Mouse (Mus musculus) layer of hippocampus, postnatal 14 days (tissue): ENCODE measurements around the gene Nap1l1. TPM values are rescaled to one million over a fixed set of nuclear protein-coding genes. Genes with fewer than 3 reads are reported as not detected.
A peak's percentile ranks its signal among the peaks of the same experiment; 100 is the strongest.

Experiments
- DNase-seq, 2 experiments: peaks; one replicate each; pipeline ENCODE4 v3.0.0; 2021 to 2022; ENCODE audit warnings: low spot score in 2 of 2, mixed read lengths in 1 of 2
- total RNA-seq, 2 experiments: library from RNA; stranded (reverse); gene quantifications; 2 replicates each; pipeline ENCODE4 v1.2.3; 2021

Gene Nap1l1
- total RNA-seq, 2 experiments from 2014 or later = 164 to 177 TPM

DNA sequence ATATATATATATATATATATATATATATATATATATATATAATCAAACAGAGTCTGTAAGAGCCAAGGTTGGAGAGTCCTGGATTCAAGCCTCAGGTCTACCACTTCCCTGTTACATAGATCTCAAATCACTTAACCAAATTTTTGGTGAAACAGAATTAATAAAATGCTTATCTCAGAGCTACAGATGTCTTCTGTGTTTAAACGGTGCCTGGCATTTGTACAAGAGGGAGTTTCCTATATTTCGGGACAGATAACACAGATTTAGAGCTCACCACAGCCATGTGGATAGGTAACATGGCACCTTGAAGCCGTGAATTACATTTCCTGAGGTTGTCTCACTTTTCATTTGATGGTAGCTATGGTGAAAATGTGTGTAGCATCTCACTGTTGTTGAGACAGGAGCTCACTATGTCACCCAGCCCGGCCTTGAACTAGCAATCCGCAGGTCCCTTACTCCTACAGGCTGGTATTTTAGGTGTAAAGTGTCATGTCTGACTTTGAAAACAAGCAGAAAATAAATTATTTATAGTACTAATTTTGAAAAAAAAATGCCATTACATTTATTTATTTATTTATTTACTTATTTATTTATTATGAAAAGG is 41.4 kb downstream of the Nap1l1 start:
- no peak for DNase-seq

DNA sequence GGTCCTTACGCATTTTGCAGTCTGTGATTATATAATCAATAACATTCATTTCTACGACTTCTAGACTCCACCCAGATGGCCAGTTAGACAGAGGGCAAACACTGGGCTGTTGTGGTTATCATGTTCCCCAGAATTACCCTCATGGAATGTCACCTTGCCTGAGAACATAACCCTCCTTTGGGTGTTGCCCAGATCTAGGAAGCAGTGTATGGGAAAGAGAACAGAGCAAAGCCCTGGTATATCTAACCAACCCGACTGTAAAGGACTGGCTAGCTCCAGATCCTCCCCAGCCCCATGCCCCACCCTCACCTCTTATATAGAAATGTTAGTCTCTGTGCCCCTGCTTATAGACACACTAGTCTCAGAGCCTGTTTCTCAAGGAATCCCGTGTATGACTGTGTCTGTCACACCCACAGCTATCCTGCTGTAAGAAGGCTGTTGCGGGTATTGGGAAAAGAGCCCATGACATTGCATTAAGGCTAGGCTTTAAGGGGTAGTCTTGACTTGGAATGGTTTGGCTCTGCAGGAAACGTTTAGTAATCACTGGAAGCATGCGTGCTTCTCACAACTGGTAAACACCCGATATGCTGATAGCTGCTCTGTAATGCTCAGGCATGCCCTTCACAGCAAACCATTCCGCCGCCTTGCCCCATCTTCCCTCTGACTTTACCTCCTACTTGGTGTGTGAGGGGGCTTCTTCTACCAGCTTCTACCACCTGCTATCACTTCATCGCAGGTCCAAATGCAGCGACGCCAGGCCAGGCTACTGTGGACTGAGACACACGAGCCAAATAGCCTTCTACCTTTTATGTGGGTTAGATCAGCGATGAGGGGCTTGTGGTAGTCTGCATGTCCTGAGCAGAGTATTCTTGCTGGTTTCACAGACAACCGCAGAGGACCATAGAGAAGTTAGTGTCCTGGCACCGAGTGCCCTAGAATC is 42.3 kb downstream of the Nap1l1 start:
- DNase-seq = no peak

DNA sequence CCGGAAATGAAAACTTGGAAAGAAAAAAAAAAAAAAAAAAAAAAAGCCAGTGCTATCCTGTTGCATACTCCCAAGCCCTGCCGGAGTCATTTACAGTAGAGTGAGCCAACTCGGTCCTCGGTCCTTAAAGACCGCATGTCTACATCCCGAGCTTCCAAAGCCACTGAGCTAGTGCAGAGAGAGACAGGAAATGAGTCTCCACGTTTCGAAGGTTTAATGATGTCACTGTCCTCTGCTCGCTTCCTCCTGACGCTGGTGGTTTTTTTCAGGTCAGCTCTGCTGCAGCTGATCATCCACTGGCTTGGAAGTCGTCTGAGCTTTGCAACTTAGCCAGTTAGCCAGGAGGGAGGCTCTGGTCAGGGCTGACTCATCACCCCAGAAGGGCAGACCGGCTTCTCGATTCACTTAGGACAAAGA is 43.2 kb downstream of the Nap1l1 start:
- no peak for DNase-seq

DNA sequence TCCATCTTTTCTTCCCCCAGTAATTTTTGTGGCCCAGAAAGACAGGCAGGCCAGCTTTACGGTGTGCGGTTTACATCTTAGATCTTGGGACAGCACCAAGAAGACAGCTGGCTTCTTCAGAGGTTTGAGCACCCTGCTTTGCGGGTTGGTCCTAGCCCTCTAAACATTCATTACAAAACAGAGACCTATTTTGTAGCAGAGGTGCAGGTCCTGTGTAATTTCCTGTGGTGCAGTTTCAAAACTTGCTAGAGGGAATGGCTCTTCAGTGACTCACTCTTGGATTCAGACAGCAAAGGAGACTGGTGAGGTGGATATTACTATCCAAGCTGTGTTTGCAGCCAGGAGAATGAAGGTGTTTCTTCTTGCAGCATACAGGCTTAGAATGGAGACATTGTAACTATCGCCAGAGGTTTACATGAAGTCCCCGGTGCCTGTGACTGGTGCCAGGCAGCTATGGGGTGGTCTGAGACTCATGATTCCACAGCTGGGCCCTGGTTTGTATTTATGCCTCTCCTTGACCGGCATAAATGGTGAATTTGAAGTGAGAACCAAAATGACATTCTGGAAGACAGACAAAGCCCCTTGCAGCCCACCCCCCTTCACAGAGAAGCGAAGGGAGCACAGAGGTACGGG is 43.9 kb downstream of the Nap1l1 start:
- DNase-seq = no peak

DNA sequence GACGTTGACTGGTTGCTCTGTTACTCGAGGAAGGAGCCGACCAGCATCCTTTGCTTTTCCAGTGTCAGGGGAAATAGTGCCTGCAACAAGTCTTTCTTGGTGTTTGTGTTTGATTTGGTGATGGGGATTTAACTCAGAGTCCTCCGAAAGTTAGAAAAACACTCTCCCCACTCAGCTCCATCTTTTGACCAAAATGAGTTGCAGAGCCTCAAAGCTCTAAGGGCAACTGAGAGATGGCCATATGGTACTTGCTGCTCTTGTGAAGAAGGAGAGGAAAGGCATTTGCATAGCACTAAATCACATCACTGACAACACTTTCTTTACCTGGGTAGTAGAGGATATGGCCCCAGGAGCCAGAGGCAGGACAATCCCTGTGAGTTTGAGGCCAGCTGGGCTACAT is 45.3 kb downstream of the Nap1l1 start:
- no peak for DNase-seq

DNA sequence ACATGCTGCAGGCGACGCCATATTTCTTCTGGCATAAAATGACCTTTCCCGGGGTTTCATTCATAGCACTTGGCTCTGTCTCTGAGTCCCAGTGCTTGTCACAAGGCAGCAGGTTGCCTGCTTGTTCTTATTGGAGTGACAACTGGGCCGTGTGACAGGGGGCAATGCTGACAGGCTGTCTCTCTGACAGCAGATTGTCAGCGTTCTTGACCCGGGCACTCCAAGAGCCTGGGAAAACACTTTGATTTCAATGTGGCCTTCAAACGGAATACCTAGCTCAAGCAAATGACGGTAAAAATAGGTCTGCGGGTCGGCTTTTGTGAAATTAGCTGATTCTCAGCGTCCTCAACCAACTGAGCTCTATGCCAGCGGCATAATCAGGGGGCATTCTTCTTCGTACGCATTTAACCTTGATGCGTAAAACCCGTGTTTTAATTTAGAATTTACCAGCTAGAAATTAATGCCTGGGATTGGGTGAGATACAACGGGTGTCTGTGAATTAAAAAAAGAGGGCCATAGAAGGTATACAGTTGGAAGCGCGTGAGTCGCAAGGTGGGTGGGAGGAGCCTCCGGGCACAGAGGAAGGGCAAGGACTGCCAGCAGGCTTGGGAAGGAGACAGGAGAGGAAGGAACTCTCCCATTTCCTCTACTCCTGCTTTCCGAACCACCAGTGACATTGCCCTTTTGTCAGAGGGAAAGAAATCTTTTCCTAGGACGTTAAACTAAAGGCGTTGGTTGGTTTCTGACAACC is 46.8 kb downstream of the Nap1l1 start:
- no peak for DNase-seq

DNA sequence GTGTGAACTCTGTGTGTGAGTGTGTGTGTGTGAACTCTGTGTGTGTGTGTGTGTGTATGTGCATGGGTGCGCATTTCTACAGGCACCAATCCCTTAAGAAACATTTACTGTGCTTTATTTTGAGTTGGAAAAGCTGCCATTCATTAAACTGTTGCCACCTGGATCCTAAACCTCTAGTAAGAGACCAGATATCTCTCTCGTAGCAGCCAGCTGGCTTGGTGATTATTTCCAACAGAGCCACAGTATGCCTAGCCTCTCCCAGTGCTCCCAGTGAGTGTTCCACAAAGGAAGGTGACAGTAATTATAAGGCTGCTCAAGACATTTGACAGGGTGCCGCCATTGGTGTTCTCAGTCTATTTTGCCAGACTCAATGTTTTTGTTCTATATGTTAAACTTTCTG is 47.6 kb downstream of the Nap1l1 start:
- no peak for DNase-seq

DNA sequence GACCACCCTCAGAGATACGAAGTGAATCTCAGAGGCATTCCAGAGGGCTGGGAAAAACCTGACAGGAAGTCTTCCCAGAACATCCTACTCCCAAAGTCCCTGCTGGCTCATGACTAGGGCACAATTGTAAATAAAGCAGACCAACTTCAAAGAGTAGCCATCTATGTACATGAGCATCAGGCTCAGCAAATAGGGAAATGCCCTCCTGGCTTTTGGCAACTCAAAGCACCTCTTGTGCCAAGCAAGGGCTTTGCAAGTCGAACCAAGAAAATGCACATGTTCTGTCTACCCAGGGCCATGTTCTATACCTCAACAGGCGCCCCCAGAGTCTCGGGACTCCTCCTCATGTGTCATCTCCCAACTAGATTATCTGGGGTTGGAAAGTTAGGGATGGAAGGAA is 48.6 kb downstream of the Nap1l1 start:
- no peak for DNase-seq

DNA sequence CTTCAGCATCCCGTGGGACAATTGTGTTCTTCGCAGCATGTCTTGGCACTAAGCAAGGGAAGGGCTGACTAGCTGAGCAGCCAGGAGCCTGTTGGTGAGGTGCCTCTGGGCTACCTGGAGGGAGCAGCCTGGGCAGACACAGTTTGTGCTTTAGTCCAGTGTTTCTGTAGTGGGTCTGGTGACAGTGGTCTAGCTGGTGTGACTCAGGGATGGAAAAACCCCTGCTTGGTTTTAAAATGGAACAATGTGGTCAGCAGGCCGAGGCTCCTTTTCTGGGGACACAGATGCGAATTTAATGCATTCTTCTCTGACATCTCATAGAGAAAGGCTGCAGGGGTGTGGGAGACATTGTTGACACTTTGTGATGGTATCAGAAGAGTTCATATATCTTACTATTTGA is 49.2 kb downstream of the Nap1l1 start:
- no peak for DNase-seq

DNA sequence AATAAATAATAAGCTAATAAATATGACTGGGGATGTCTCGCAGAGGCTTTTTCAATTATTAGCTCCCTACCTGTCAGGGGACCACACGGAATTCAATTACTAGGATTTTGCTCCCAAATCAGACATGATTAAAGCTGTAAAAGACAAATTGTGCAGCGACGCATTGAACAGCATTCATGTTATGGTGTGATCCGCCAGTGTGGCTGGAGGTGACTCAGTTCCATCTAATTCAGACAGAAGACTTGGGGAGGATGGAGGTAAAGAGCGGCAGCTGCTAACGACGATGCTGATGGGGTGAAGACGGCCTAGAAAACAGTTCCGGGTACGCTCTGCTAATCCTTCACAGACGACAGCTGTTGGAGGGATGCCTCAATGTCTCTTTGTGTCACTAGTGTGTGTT is 50.9 kb downstream of the Nap1l1 start:
- no peak for DNase-seq

DNA sequence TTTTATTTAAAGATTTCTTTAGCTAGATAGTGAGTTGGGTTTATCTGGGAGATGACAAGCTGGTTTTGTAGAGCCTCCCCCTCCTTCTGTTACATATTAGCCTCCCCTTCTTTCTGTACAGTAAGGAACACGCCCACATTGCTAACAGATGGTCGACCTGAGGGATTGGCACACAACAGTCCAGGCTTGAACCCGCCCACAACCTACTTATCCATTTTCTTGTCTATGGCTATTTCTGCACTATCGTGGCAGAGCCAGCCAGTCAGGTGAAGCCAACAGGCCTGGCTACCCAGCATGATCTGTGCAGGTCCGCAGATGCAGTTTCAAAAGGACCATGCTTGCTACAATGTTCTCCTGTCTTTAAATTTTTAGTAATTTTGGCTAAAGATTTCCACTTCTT is 54.0 kb downstream of the Nap1l1 start:
- DNase-seq = no peak

DNA sequence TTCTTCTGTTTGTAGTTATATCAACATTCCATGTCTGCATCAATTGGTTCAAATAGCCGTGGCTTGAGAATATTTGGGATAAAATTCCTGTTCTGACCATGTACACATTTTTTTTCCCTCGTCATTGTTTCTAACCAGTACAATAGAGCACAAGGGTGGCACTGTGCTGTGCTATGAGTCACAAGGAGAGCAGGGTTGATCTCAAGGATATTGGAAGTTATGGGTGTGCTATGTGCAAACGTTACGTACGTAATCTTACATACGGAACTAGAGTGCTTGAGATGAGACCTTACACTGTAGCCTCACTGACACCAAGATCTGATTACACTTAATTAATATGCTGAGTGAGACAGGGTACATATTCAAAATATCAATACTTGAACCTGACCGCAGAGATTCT is 54.6 kb downstream of the Nap1l1 start:
- no peak for DNase-seq

DNA sequence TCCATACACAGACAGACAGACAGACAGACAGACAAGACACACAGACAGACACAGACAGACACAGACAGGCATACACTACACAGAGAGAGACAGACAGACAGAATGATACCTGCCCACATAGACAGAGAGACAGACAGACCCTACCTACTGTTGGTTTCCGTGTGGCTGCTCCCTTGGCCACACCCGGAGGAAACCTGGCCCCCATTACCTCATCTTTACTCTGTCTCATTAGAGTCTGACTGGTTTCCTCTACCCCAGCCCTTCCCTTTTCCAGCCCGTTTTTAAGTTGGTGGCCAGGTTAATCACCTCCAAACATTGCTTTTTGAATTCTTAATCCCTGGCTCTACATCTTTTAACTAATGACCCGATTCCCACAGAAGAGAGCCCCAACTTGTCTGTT is 55.3 kb downstream of the Nap1l1 start:
- DNase-seq = no peak

DNA sequence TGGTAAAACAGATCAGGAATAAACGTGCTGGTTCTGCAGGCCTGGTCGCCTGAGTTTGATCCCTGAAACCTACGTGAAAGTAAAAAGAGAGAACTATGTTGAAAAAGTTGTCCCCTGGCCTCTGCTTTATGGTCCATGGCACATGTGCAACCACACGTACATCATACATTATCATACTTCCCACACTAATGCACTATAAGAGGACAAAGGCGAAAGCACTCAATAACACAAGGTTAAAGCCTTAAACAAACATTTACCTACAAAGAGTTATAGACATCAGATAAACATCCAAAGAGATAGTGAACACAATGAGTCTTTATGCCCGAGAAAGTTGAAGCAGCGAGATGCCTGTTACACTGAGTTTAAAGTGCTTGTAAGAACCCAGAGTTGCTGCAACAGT is 57.4 kb downstream of the Nap1l1 start:
- no peak for DNase-seq

DNA sequence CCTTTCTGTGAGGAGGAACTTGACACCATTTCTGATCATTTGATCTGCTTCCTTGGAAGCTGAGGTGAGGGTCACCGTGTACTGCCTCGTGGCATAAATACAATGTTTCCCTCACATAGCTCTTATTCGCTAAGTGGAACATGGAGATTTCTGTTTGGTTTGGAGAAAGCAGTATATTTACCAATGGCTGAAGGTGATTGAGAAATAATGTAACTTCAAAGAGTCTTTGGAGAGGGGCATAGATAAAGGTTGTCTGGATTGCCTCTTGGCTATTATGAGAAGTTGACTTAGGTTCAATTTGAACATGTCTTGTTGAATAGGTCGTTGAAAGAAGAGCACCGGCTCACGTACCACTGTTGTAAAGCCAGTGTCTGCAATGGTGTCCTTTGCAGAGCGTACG is 61.7 kb downstream of the Nap1l1 start:
- DNase-seq = no peak

DNA sequence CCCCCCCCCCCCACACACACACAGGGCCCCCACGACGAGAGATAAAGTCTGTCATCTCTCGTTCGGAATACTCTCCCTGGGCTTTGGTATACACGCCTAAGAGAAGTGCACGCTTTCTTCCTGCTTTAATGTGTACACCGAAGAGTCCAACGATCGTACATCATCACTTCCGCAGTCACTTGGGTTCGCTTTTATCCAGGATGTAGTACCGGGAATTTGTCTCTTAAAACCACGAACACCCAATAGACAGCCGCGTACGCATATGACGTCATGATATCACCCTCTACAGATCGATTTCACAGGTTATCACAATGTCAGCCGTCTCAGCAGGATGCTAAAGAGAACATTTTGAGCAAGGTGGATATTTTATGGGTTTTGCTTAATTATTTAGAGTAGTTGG is 64.4 kb downstream of the Nap1l1 start:
- DNase-seq = no peak

DNA sequence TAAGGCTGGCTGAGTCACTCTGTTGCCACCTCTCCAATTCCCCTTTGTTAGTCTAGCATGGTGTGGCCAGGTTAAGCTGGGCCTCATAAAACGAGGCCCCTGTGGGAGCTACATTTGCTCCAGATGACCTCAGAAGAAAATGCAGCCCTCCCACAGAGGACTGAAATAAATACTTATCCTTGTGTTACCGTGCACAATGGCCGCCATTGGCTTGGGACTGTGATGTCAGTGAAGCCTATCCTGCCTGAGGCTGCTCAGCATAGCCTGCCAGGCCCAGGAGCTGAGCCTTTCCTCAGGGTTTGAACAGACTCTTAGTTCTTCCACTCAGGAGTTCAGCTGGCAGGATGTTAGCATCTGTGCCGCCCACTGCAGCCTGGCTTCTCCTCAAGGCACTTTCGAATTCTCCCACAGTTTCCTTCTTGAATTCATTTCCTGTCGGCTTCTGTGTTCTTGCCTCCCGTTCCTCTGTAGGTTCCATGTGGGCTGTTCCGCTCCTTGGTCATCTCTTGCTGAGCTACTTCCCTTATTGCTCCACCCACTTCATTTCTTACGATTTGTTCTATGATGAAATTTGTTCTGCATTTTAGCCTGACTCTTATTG is 66.8 kb downstream of the Nap1l1 start:
- peak in 1 of 2 experiments; percentile 52 for DNase-seq

DNA sequence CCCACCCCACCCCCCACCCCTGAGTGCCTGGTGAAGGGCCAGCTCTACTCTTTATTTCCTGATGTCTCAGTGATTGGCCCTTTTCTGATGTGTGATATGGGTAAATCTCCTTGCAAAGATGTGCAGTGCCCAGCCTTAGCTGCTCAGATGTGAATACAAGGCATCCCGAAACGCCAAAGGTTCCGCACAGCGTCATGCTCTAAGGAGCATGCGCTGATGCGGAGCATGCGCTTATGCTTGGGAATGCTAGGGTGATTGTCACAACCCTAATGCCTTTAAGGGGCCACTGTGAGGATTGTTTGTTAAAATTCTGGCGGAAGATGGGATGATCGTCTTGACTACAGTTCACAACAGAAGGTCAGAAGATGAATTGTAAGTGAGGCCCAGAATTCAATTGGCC is 67.7 kb downstream of the Nap1l1 start:
- no peak for DNase-seq

DNA sequence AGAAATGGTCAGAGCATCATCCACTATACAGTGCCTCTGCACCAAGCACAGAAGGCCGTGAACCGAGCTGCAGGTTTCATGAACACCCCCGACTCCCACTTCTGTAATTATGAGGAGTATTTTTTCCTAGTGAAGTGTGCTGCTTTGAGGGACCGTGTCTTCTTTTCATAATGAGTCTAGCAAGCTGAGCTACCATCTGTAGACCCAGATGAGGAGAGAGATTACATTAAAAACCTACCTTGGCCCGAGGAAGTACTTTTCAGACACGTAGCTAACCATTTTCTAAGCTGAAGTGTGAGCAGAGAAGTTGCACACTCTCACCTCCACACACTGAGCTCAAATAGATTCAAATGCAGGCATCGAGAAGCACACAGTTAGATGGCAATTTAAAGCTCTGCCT is 70.1 kb downstream of the Nap1l1 start:
- no peak for DNase-seq

DNA sequence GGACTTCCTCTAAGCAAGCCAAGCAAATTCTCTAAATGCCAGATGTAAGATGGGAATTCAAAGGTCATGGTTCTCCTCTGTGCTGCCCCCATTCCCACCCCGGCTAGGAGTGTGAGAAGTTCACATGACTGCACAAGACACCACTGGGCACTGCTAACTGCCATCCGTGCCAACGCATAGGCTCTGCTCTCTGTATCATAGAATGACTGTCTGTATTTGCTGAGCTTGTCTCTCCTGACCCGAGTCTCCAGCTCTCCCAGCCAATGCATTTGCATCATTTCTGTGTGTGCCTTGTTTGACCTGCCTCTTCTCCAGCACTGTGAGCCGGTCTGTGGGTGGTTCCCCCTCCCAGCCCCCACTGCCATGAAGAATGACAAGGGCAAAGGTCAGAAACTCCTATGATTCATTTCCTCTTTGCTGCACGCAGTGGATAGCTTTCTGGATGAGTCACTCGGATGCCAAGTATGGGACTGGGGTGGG is 70.8 kb downstream of the Nap1l1 start:
- DNase-seq = no peak

DNA sequence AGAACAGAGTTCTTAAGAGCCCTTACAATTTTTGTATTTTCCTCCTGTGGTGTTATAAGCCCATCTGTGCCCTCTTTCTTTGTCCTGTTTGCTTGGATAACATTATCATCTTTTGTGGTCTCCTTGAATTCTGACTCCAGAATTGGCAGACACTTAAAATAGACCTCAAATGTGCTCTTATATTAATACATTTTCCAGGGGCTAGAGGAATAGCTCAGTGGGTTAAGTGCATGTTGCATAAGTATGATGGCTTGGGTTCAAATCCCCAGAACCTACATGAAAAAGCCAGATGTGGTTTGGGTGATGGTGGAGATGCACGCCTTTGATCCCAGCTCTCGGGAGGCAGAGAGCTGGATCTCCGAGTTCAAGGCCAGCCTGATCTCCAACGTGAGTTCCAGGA is 71.3 kb downstream of the Nap1l1 start:
- DNase-seq = no peak
